ENCODE assay signal across 13 mouse cellular contexts in genomic region chr2:118039819-118040206, GRCm38 (mm10).
DNase-seq lines count a peak whose midpoint lies in the region; ATAC-seq and TF ChIP-seq lines count a peak whose summit lies in the region.
"Had no signal": no experiment of that assay in that cellular context is flagged by ENCODE, and none has a peak within 500 bp of the region (broad histone marks: within the 10 kb centered on the region; RNA-seq: fewer than 3 reads in every experiment).

No protein-coding gene starts in this region.

- WGBS in intestine, embryonic 14.5 days, result 75% methylated on average over 4 of the region's 4 CpGs
- 80% methylated on average over 4 of the region's 4 CpGs for WGBS in intestine, embryonic 15.5 days
- 74% methylated on average over 4 of the region's 4 CpGs for WGBS in midbrain, embryonic 11.5 days
- 69% methylated on average over 4 of the region's 4 CpGs for WGBS in midbrain, embryonic 15.5 days
- 71% methylated on average over 4 of the region's 4 CpGs for WGBS in stomach, embryonic 16.5 days

- ATAC-seq in intestine, embryonic 14.5 days (replicated peaks; ENCODE audit: low FRiP score, low TSS enrichment, low read depth), result no peak
- ATAC-seq in intestine, embryonic 15.5 days, result no peak
- no peak for ATAC-seq in midbrain, embryonic 11.5 days (ENCODE audit: low FRiP score)
- ATAC-seq in midbrain, embryonic 15.5 days (replicated peaks), result no peak
- ATAC-seq in stomach, embryonic 16.5 days (ENCODE audit: insufficient read depth, low FRiP score), result no peak
- no peak for ATAC-seq in CD4-positive, CD25-positive, alpha-beta regulatory T cell, adult 4 months
- ATAC-seq: midbrain, embryonic 16.5 days had no signal

- peak overlapping the region; percentile 72 for H3K27ac ChIP-seq in gastrocnemius, adult 2 months
- peak overlapping the region; percentile 55 for H3K27ac ChIP-seq in intestine, embryonic 14.5 days (ENCODE audit: low read depth)
- no peak overlapping the region for H3K27ac ChIP-seq in intestine, embryonic 15.5 days
- H3K27ac ChIP-seq in midbrain, embryonic 11.5 days (ENCODE audit: low read depth, low read length), result no peak overlapping the region
- no peak overlapping the region for H3K27ac ChIP-seq in midbrain, embryonic 15.5 days
- H3K27ac ChIP-seq in stomach, embryonic 16.5 days (ENCODE audit: low read length), result peak overlapping the region; percentile 60
- H3K27ac ChIP-seq: forebrain, embryonic 10.5 days; hindbrain, embryonic 12.5 days; layer of hippocampus, adult 2 months; neural tube, embryonic 12.5 days had no signal

- intact Hi-C loops in gastrocnemius, adult 2 months (cut with DNase I), result no loop called here
- intact Hi-C loops in gastrocnemius, postnatal 36 days (cut with DNase I), result no loop called here

- H3K4me1 ChIP-seq in intestine, embryonic 14.5 days (replicated peaks; ENCODE audit: control insufficient read depth, insufficient read depth, low read length), result peaks cover 3% of the 10 kb centered on the region; the same call in 1 of the 2 replicates
- peaks cover 8% of the 10 kb centered on the region for H3K4me1 ChIP-seq in intestine, embryonic 15.5 days (replicated peaks)
- H3K4me1 ChIP-seq in midbrain, embryonic 11.5 days (ENCODE audit: control insufficient read depth, insufficient read depth, low read length), result no peaks in the 10 kb centered on the region
- no peaks in the 10 kb centered on the region for H3K4me1 ChIP-seq in midbrain, embryonic 15.5 days
- peaks cover 19% of the 10 kb centered on the region for H3K4me1 ChIP-seq in stomach, embryonic 16.5 days (ENCODE audit: control insufficient read depth, insufficient read depth, low read length)
- H3K4me1 ChIP-seq: forebrain, embryonic 10.5 days; hindbrain, embryonic 12.5 days; neural tube, embryonic 12.5 days had no signal

- no peak overlapping the region for H3K4me3 ChIP-seq in gastrocnemius, adult 2 months
- no peak overlapping the region for H3K4me3 ChIP-seq in intestine, embryonic 14.5 days (ENCODE audit: low read depth, low read length)
- H3K4me3 ChIP-seq in intestine, embryonic 15.5 days (replicated peaks), result no peak overlapping the region
- no peak overlapping the region for H3K4me3 ChIP-seq in midbrain, embryonic 11.5 days (ENCODE audit: low read depth, low read length)
- H3K4me3 ChIP-seq in midbrain, embryonic 15.5 days, result no peak overlapping the region
- no peak overlapping the region for H3K4me3 ChIP-seq in stomach, embryonic 16.5 days (replicated peaks; ENCODE audit: low read length)
- H3K4me3 ChIP-seq: forebrain, embryonic 10.5 days; hindbrain, embryonic 12.5 days; layer of hippocampus, adult 2 months; neural tube, embryonic 12.5 days had no signal

- TF ChIP-seq CTCF in gastrocnemius, adult 2 months (IDR thresholded peaks at IDR 0.05), result no peak

- H3K9ac ChIP-seq in intestine, embryonic 14.5 days (ENCODE audit: low read length), result no peak overlapping the region
- no peak overlapping the region for H3K9ac ChIP-seq in intestine, embryonic 15.5 days
- H3K9ac ChIP-seq in midbrain, embryonic 11.5 days (ENCODE audit: low read length), result no peak overlapping the region
- no peak overlapping the region for H3K9ac ChIP-seq in midbrain, embryonic 15.5 days
- no peak overlapping the region; the same call in 1 of the 2 replicates for H3K9ac ChIP-seq in stomach, embryonic 16.5 days (ENCODE audit: low read length)
- H3K9ac ChIP-seq: hindbrain, embryonic 12.5 days; neural tube, embryonic 12.5 days had no signal

- no peak overlapping the region for H3K4me2 ChIP-seq in intestine, embryonic 14.5 days (ENCODE audit: low read length)
- no peak overlapping the region for H3K4me2 ChIP-seq in intestine, embryonic 15.5 days (replicated peaks)
- H3K4me2 ChIP-seq in midbrain, embryonic 11.5 days, result no peak overlapping the region
- no peak overlapping the region for H3K4me2 ChIP-seq in midbrain, embryonic 15.5 days
- H3K4me2 ChIP-seq in stomach, embryonic 16.5 days (ENCODE audit: low read depth, low read length), result no peak overlapping the region
- H3K4me2 ChIP-seq: hindbrain, embryonic 12.5 days; neural tube, embryonic 12.5 days had no signal

- peak; percentile 24 for DNase-seq in gastrocnemius, adult 2 months
- no peak for DNase-seq in gastrocnemius, postnatal 36 days
- no peak for DNase-seq in intestine, embryonic 14.5 days (ENCODE audit: low spot score)
- peak; percentile 76 for DNase-seq in midbrain, embryonic 11.5 days (ENCODE audit: low spot score, missing footprints)

- H3K9me3 ChIP-seq in intestine, embryonic 14.5 days (ENCODE audit: control insufficient read depth, low read length), result no peaks in the 10 kb centered on the region
- no peaks in the 10 kb centered on the region for H3K9me3 ChIP-seq in intestine, embryonic 15.5 days
- no peaks in the 10 kb centered on the region for H3K9me3 ChIP-seq in midbrain, embryonic 11.5 days (ENCODE audit: control insufficient read depth, low read length)
- no peaks in the 10 kb centered on the region for H3K9me3 ChIP-seq in midbrain, embryonic 15.5 days
- no peaks in the 10 kb centered on the region for H3K9me3 ChIP-seq in stomach, embryonic 16.5 days (replicated peaks; ENCODE audit: control insufficient read depth, low read length)
- H3K9me3 ChIP-seq: forebrain, embryonic 10.5 days; hindbrain, embryonic 12.5 days; neural tube, embryonic 12.5 days had no signal

- H3K36me3 ChIP-seq in intestine, embryonic 14.5 days (ENCODE audit: control insufficient read depth, insufficient read depth, low read length), result no peaks in the 10 kb centered on the region
- no peaks in the 10 kb centered on the region for H3K36me3 ChIP-seq in intestine, embryonic 15.5 days
- no peaks in the 10 kb centered on the region for H3K36me3 ChIP-seq in midbrain, embryonic 11.5 days (ENCODE audit: control insufficient read depth, insufficient read depth, low read length)
- H3K36me3 ChIP-seq in midbrain, embryonic 15.5 days (replicated peaks), result no peaks in the 10 kb centered on the region
- no peaks in the 10 kb centered on the region for H3K36me3 ChIP-seq in stomach, embryonic 16.5 days (ENCODE audit: control insufficient read depth, insufficient read depth, low read length)
- H3K36me3 ChIP-seq: forebrain, embryonic 10.5 days; hindbrain, embryonic 12.5 days; neural tube, embryonic 12.5 days had no signal

- no peaks in the 10 kb centered on the region for H3K27me3 ChIP-seq in intestine, embryonic 14.5 days (replicated peaks; ENCODE audit: control insufficient read depth, insufficient read depth, low read length)
- no peaks in the 10 kb centered on the region for H3K27me3 ChIP-seq in intestine, embryonic 15.5 days (replicated peaks)
- H3K27me3 ChIP-seq in midbrain, embryonic 11.5 days (ENCODE audit: control insufficient read depth, insufficient read depth, low read length), result no peaks in the 10 kb centered on the region
- no peaks in the 10 kb centered on the region for H3K27me3 ChIP-seq in midbrain, embryonic 15.5 days (replicated peaks)
- no peaks in the 10 kb centered on the region for H3K27me3 ChIP-seq in stomach, embryonic 16.5 days (ENCODE audit: control insufficient read depth, insufficient read depth, low read length)
- H3K27me3 ChIP-seq: hindbrain, embryonic 12.5 days; neural tube, embryonic 12.5 days had no signal

Comparison
In these comparisons a context has a peak if more than half of its experiments do, and no peak if none do; other contexts are left out.
1. DNase-seq: peak in gastrocnemius, adult 2 months (single experiment) and midbrain, embryonic 11.5 days (single experiment); none in gastrocnemius, postnatal 36 days (0 of 2) and intestine, embryonic 14.5 days (single experiment).
2. H3K27ac ChIP-seq: peak in gastrocnemius, adult 2 months (single experiment), intestine, embryonic 14.5 days (single experiment) and stomach, embryonic 16.5 days (single experiment); none in intestine, embryonic 15.5 days (single experiment), midbrain, embryonic 11.5 days (single experiment) and midbrain, embryonic 15.5 days (single experiment).